Mouse (Mus musculus) spleen, adult 18-20 months (tissue): ENCODE results near the gene Olfr716.
"Not testable (repeated sequence)": the region's sequence is repeated elsewhere in the genome, so short reads cannot be mapped to it uniquely, and the experiment has no call there.

Source experiments
- DNase-seq, 2 experiments: peaks; one replicate each; pipeline ENCODE4 v3.0.0; 2022; ENCODE audit warnings: mixed read lengths in 2 of 2

Olfr716 gene

GRCm38 (mm10) chr7:107138027-107138426, at the start of gene Olfr716:
Olfr716 (plus strand) TSS chr7:107138327.
- DNase-seq = not testable (repeated sequence)

- DNase-seq = no peak
Measured at GRCm38 (mm10) chr7:107092920-107093319, 45.2 kb upstream of the Olfr716 start, which contains the start of gene Olfr17. Olfr17 (plus strand) TSS chr7:107093220.

DNA sequence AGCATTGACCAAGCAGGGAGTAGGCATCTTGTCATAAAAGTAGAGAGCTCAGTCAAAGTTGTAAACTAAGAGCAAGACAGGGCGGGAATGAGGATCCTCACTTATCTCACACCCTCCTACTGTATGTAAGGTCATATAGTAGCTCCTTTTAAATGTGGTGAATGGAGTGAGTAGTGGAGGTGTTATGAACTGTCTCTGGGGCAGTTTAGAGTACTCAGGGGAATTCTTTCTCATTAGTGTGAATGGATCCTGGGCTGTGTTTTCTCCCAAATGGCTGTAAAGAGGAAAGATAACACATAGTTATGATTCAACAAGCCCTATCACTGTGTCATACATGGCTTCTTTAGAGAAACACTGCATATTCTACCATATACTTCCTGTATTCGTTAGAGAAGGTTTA, 27.9 kb upstream of the Olfr716 start, which contains the start of gene Olfr715b:
Olfr715b (minus strand) TSS at position 101 of the 400 bp plus-strand sequence.
- not testable (repeated sequence) for DNase-seq

DNA sequence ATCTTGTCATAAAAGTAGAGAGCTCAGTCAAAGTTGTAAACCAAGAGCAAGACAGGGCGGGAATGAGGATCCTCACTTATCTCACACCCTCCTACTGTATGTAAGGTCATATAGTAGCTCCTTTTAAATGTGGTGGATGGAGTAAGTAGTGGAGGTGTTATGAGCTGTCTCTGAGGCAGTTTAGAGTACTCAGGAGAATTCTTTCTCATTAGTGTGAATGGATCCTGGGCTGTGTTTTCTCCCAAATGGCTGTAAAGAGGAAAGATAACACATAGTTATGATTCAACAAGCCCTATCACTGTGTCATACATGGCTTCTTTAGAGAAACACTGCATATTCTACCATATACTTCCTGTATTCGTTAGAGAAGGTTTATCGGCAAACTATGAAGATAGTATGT, 7.1 kb upstream of the Olfr716 start, which contains the start of gene Olfr715:
Olfr715 (minus strand) TSS at position 101 of the 400 bp plus-strand sequence.
- not testable (repeated sequence) for DNase-seq

GRCm38 (mm10) chr7:107166690-107167089, 28.6 kb downstream of the Olfr716 start, which contains the start of gene Nlrp14:
Nlrp14 (plus strand) TSS chr7:107166990.
- DNase-seq = no peak

DNA sequence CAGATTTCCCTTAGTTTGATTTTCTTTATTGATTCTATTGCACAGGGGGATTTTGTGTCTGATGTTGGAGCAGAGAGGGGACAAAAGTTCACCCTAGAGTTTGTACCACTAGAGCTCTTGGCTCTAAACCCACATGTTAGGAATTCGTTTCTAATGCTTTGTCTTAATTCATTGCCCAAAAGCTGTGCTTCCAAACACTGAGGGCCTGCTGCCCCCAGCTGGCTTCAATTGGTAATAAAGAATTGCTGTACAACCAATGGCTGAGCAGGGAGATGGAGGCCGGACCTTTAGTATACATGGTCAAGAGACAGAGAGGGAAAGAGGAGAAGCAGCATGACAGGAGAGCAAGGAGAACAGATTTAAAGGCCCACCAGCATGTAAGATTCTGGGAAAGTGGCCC, 42.3 kb downstream of the Olfr716 start:
- DNase-seq = no peak
